8 mouse cellular contexts compared by ENCODE assay signal in genomic region chr4:143212341-143213174, GRCm38 (mm10). TPM values are rescaled to one million over a fixed set of nuclear protein-coding genes. Genes with fewer than 3 reads are reported as not detected.
A peak's percentile ranks its signal among the peaks of the same experiment; 100 is the strongest.
DNase-seq lines count a peak whose midpoint lies in the region; ATAC-seq lines count a peak whose summit lies in the region.

Prdm2 (minus strand) TSS chr4:143212995.

- H3K27ac ChIP-seq in embryonic facial prominence, embryonic 10.5 days (replicated peaks): peak within 1 kb of the TSS; percentile 99
- peak within 1 kb of the TSS; percentile 82 for H3K27ac ChIP-seq in intestine, embryonic 16.5 days (ENCODE audit: low read length)

- ATAC-seq in intestine, embryonic 16.5 days: peak; percentile 85
- ATAC-seq in megakaryocyte-erythroid progenitor cell, adult 5-6 weeks (replicated peaks; ENCODE audit: low FRiP score, low TSS enrichment, poor library complexity, severe bottlenecking): peak; percentile 25

- peak; percentile 70 for DNase-seq in adrenal gland, postnatal 14 days
- DNase-seq in embryonic facial prominence, embryonic 10.5 days (ENCODE audit: low spot score): peak; percentile 84
- DNase-seq in gonadal fat pad, adult 2 months (ENCODE audit: low read depth): no peak
- DNase-seq in left cerebral cortex, postnatal 25 days (ENCODE audit: low spot score in 2 of 2): peak; percentile 41 to 74
- DNase-seq in right cerebral cortex, postnatal 14 days: peak; percentile 67
- DNase-seq in yolk sac, embryonic 10.5 days (ENCODE audit: low spot score): peak; percentile 81

- intact Hi-C loops in left cerebral cortex, postnatal 25 days (cut with DNase I): loop anchor here (2.0 to 5.0 kb wide), 2 partner anchors 50 to 85 kb away; no protein-coding TSS in a partner anchor

- H3K9me3 ChIP-seq in embryonic facial prominence, embryonic 10.5 days: no peaks in the 10 kb centered on the region
- H3K9me3 ChIP-seq in intestine, embryonic 16.5 days (ENCODE audit: control insufficient read depth, low read length): no peaks in the 10 kb centered on the region

- peaks cover 5% of the 10 kb centered on the region; the same call in 1 of the 2 replicates for H3K36me3 ChIP-seq in embryonic facial prominence, embryonic 10.5 days (replicated peaks)
- H3K36me3 ChIP-seq in intestine, embryonic 16.5 days (ENCODE audit: control insufficient read depth, insufficient read depth, low read length): no peaks in the 10 kb centered on the region

- peaks cover 21% of the 10 kb centered on the region for H3K4me1 ChIP-seq in embryonic facial prominence, embryonic 10.5 days
- H3K4me1 ChIP-seq in intestine, embryonic 16.5 days (ENCODE audit: control insufficient read depth, insufficient read depth, low read length): peaks cover 8% of the 10 kb centered on the region; the same call in 1 of the 2 replicates

- no peaks in the 10 kb centered on the region for H3K27me3 ChIP-seq in embryonic facial prominence, embryonic 10.5 days (replicated peaks; ENCODE audit: low read depth, poor library complexity, severe bottlenecking)
- no peaks in the 10 kb centered on the region for H3K27me3 ChIP-seq in intestine, embryonic 16.5 days (replicated peaks; ENCODE audit: control insufficient read depth, insufficient read depth, low read length)

- WGBS in embryonic facial prominence, embryonic 10.5 days: 2% methylated on average over 96 of the region's 96 CpGs
- 2% methylated on average over 91 of the region's 96 CpGs for WGBS in intestine, embryonic 16.5 days

- peak within 1 kb of the TSS; percentile 93 for H3K4me3 ChIP-seq in embryonic facial prominence, embryonic 10.5 days
- peak within 1 kb of the TSS; percentile 87 for H3K4me3 ChIP-seq in intestine, embryonic 16.5 days (ENCODE audit: low read length)

- H3K4me2 ChIP-seq in intestine, embryonic 16.5 days (ENCODE audit: low read depth, low read length): peak within 1 kb of the TSS; percentile 93

- H3K9ac ChIP-seq in intestine, embryonic 16.5 days (ENCODE audit: low read depth, low read length): peak within 1 kb of the TSS; percentile 95

RNA-seq across cellular contexts. Expression of gene Prdm2, which starts in this region (rescaled TPM):
- 25.8 and 27.6 TPM in 2 replicates for total RNA-seq in adrenal gland, postnatal 14 days (2021)
- polyA plus RNA-seq in embryonic facial prominence, embryonic 10.5 days (2016; fragmentation: Nextera tagmentation; extraction: Ambion mirVana): 16.8 and 17.4 TPM in 2 replicates
- 10.5 and 16.0 TPM in 2 replicates for polyA plus RNA-seq in gonadal fat pad, adult 2 months (2012; rRNA removed)
- polyA plus RNA-seq in intestine, embryonic 16.5 days (2015; fragmentation: Nextera tagmentation; extraction: Ambion mirVana): 6.9 and 7.0 TPM in 2 replicates
- total RNA-seq in left cerebral cortex, postnatal 25 days (2021): 10 to 100 TPM; 39.7 to 42.3 TPM
- 17.0 and 22.9 TPM in 2 replicates for total RNA-seq in megakaryocyte-erythroid progenitor cell, adult 5-6 weeks (2014; fragmentation: Nextera tagmentation)
- 7.8 and 9.0 TPM in 2 replicates for total RNA-seq in megakaryocyte-erythroid progenitor cell, adult 5-6 weeks (2017)
